Mouse (Mus musculus) brain, embryonic 14.5 days (tissue): ENCODE results near the gene Itpa.

Source experiments
- CTCF ChIP-seq: fragments of 200-500 bp; IDR thresholded peaks from 2 replicates; pipeline ENCODE4 v1.5.1; 2012; ENCODE audit warnings: inconsistent platforms, mild to moderate bottlenecking, moderate library complexity, borderline replicate concordance; ENCODE audit not compliant: insufficient read depth, insufficient read length; ENCODE audit errors: extremely low read depth
- POLR2A ChIP-seq: fragments of 200-500 bp; IDR thresholded peaks from 2 replicates; pipeline ENCODE4 v1.6.1; 2012; ENCODE audit warnings: mild to moderate bottlenecking, inconsistent platforms, borderline replicate concordance; ENCODE audit not compliant: poor library complexity, insufficient read depth, insufficient read length, severe bottlenecking; ENCODE audit errors: extremely low read depth

DNA sequence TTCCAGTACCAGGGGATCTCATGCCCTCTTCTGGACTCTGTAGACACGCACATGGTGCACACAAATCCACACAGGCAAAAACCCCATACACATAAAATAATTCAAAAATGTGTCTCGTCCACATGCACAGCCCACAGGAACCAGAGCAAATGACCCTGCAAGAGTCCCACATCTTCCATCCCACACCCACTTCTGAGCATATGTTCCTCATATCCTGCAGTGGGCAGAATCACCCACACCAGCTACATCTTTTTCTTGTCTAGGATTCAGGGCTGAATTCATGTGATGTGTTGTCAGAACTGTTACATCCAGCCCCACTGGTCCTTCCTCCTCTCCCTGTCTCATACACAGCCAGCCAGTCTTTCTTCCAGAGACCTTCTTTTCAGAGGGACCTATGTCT is 14.1 kb upstream of the Itpa start:
- no peak for TF ChIP-seq POLR2A
- no peak for TF ChIP-seq CTCF
